Mouse (Mus musculus) ovary, postnatal 14 days (tissue): ENCODE measurements around the gene Zfp607b.

Source experiments
- DNase-seq: peaks from one replicate; pipeline ENCODE4 v3.0.0; 2022; ENCODE audit warnings: low spot score

Gene Zfp607b

GRCm38 (mm10) chr7:27688815-27689612, at the start of gene Zfp607b:
Gene Zfp607b, plus strand, starts transcription at chr7:27689340.
- DNase-seq = peak; percentile 78

GRCm38 (mm10) chr7:27644471-27644870, 44.7 kb upstream of the Zfp607b start:
- DNase-seq = no peak

- no peak for DNase-seq
Observed at GRCm38 (mm10) chr7:27646516-27646915, 42.6 kb upstream of the Zfp607b start.

- no peak for DNase-seq
Observed at GRCm38 (mm10) chr7:27647281-27648002, 41.7 kb upstream of the Zfp607b start.

GRCm38 (mm10) chr7:27649723-27650122, 39.4 kb upstream of the Zfp607b start:
- DNase-seq = no peak

DNA sequence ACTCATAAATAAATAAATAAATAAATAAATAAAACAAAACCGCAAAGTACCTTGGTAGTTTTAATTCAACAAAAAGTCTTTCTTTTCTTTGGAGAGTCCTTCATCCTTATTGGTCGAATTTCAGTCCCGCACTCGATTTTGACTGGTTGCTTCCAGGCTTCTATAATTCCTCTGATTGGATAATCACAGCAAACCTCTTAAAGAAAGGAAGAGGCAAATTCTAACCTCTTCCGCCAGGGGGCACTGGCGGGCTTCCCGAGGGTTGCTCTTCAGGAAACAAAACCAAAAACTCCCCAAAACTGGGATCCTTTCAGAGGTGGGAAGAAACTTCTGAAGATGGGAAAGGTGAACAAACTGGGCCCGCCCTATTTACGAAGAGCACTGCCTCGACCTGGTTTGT, 38.2 kb upstream of the Zfp607b start:
- DNase-seq = peak; percentile 71

DNA sequence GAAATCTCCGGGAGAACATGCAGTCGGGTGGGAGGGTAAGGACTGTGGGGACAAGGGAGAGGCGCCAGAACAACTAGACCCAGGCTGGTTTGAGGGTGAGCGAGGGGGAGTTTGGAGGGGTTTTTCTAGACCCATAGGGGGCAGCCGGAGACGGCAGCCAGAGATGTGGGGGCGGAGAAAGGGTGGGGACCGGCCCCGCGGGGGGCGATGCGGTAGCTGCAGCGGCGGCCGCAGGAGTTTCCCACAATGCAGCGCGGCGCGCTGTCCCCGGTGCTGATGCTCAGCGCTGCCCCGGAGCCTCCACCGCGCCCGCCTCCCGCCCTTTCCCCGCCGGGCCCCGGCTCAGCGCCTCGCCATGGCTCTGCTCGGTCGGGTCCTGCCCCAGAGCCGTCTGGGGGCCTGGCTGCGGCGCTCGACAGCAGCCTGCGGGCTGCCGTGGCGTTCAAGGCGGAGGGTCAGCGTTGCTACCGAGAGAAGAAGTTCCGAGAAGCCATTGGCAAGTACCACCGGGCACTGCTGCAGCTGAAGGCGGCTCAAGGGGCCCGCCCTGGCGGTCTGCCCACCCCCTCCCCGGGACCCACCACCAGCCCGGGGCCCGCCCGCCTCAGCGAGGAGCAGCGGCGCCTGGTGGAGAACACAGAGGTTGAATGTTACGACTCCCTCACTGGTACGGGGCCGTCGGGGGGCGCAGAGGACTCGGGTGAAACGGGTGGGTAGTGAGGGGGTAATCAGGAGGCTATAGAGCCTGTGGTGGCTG, 35.3 kb upstream of the Zfp607b start, which contains the start of gene Ttc9b:
Ttc9b (plus strand) TSS at position 235 of the 757 bp plus-strand sequence.
- peak; percentile 42 for DNase-seq

DNA sequence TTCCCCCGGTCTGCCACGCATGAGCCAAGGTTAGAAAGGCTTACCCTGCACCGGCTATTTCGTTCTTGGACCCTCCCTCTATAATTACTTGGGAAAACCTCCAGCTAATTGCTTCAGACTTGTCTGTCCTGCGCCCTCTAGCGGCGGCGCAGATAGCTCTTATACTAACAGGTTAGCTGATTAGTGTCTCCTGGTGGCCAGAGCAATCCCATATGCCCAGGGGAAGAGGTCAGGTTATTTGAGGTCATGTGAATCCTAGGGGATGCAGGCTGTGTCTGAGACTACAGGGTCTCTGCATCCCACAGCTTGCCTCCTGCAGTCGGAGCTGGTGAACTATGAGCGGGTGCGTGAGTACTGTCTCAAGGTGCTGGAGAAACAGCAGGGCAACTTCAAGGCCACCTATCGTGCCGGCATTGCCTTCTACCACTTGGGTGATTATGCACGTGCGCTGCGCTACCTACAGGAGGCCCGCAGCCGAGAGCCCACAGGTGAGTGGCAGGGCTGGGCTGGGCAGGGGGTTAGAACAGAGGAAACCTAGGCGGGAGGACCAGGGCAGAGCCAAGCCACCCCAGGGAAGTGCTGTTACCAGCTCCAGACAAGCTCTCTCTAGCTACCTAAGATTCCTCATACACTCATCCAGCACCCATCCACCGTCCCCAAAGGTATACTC, 34.4 kb upstream of the Zfp607b start:
- no peak for DNase-seq

- DNase-seq = no peak
Observed at GRCm38 (mm10) chr7:27655545-27655944, 33.6 kb upstream of the Zfp607b start.

- no peak for DNase-seq
Observed at GRCm38 (mm10) chr7:27656600-27656999, 32.5 kb upstream of the Zfp607b start.

- DNase-seq = no peak
Observed at GRCm38 (mm10) chr7:27657824-27658395, 31.2 kb upstream of the Zfp607b start.

GRCm38 (mm10) chr7:27658712-27659663, 30.2 kb upstream of the Zfp607b start:
- no peak for DNase-seq

DNA sequence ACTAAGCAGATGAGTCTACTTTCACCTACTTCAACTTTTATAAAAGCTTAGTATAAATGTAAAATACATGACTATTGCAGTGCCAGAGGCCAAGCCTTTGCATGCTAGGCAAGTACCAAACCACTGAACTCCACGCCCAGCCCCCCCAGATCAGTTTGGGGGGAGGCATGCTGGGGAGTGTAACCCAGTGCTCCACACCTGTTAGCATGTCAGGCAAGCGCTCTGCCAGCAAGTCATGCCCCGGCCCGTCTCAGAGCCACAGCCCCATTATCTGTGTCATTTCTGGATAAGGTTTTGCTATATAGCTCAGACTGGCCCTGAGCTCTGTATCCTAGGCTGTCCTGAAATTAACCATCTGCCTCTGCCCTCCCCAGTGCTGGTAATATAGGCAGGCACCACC, 27.1 kb upstream of the Zfp607b start:
- no peak for DNase-seq

GRCm38 (mm10) chr7:27673064-27673574, 16.0 kb upstream of the Zfp607b start:
- no peak for DNase-seq

- no peak for DNase-seq
Observed at GRCm38 (mm10) chr7:27673575-27674131, 15.5 kb upstream of the Zfp607b start.

DNA sequence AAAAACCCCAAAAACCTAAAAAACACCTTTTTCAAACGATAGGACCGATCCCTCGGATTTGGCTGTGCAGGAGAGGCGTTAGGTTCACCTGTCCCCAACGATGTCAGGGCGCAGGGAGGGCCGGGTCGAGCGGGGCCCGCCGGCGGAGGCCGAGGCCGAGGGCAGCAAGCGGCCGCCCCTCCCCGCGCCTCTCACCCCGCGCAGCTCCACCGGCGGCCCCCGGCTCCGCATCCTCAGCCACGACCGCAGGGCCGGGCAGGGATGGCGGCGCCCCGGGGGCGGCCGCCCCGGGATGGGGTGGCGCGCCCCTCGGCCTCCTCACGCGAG, 15.0 kb upstream of the Zfp607b start:
- no peak for DNase-seq

DNA sequence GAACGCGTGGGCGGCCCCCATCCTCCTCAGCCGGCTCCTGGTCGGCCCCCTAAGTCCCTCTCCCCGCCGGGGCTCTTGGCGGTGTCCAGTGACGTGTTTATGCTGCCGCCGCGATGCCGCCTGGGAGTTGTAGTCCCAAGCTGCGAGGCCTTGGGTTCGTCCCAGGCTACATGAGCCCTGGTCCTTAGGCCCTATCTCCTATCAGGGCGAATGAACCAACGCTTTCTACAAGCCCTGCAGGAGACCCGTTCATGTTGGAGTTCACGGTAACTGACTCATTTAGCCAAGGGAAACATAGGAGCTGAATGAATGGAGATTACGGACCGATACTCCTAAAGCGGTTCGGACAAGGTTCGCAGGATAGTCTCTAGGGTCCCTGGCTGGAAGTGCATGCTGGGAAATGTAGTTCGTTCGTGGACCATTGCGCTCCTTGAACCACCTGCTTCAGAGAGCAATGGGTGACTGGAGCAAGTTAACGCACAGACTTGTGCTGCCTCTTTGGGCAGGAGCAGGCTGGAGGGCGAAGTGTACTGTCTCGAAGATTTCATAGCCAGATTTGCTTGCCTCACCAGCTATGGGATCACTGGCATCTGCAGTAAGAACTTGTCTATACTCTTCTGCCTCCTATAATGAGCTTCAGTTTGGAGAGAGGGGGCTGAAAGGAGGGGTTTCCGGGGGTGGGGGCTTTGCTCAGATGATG, 14.5 kb upstream of the Zfp607b start, which contains the start of gene Map3k10:
Map3k10 (minus strand) TSS at position 77 of the 700 bp plus-strand sequence.
- peak; percentile 84 for DNase-seq

DNA sequence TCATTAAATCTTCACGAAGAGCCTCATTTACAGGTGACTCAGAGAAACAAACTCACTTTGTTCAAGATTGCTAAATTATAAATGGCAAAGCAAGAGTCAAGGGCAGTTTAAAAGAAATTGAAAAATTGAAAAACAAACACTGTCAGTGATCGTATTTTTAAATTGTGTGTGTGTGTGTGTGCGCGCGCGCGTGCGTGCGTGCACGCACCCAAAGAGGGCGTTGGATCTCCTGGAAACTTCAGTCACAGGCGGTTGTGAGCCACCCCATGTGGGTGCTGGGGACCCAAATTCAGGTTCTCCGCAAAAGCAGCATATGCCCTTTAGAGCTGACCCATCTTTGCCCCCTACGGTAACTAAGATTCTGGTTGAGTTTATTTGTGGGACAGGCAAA, 13.9 kb upstream of the Zfp607b start:
- DNase-seq = no peak

GRCm38 (mm10) chr7:27683218-27683617, 5.9 kb upstream of the Zfp607b start:
- DNase-seq = no peak
